Mouse (Mus musculus) kidney, embryonic 16.5 days (tissue): ENCODE data around the gene Gm20388. TPM values are rescaled to one million over a fixed set of nuclear protein-coding genes. Genes with fewer than 3 reads are reported as not detected.
A peak's percentile ranks its signal among the peaks of the same experiment; 100 is the strongest.

Experiments used
- ATAC-seq: fragments of 200-750 bp; cut with Nextera tagmentation; 2 replicates; pipeline ENCODE4 v1.8.0; 2017; ENCODE audit warnings: moderate TSS enrichment; ENCODE audit not compliant: low FRiP score, low TSS enrichment
- H3K27ac ChIP-seq: fragments of 300-500 bp; sonication (generic); 2 replicates; pipeline ENCODE4 v1.5.1; 2014; ENCODE audit warnings: low read length
- H3K27me3 ChIP-seq: fragments of 300-500 bp; sonication (generic); 2 replicates; pipeline ENCODE4 v1.6.1; 2014; ENCODE audit warnings: low read length, control low read depth, mixed read lengths; ENCODE audit not compliant: insufficient read depth
- H3K36me3 ChIP-seq: fragments of 300-500 bp; sonication (generic); 2 replicates; pipeline ENCODE4 v1.6.1; 2014; ENCODE audit warnings: low read length, control low read depth, mixed read lengths; ENCODE audit not compliant: insufficient read depth
- H3K4me1 ChIP-seq: fragments of 300-500 bp; sonication (generic); 2 replicates; pipeline ENCODE4 v1.6.1; 2014; ENCODE audit warnings: low read length, control low read depth, mixed read lengths; ENCODE audit not compliant: insufficient read depth
- H3K4me2 ChIP-seq: fragments of 300-500 bp; sonication (generic); replicated peaks from 2 replicates; pipeline ENCODE4 v1.6.1; 2014; ENCODE audit warnings: low read depth, low read length
- H3K4me3 ChIP-seq: fragments of 300-500 bp; sonication (generic); 2 replicates; pipeline ENCODE4 v1.5.1; 2014; ENCODE audit warnings: mild to moderate bottlenecking, low read length
- H3K9ac ChIP-seq: fragments of 300-500 bp; sonication (generic); replicated peaks from 2 replicates; pipeline ENCODE4 v1.6.1; 2014; ENCODE audit warnings: low read length
- H3K9me3 ChIP-seq: fragments of 300-500 bp; sonication (generic); 2 replicates; pipeline ENCODE4 v1.6.1; 2016; ENCODE audit warnings: low read length, control low read depth
- WGBS: fragments of 180-500 bp; shearing (Covaris S2); extraction: QIAGEN DNeasy Blood & Tissue Kit; methylation state at CpG from one replicate; pipeline ENCODE4 v1.1.7; 2014; 5-methylcytosine and 5-hydroxymethylcytosine counted together
- polyA plus RNA-seq: library from polyadenylated mRNA; unstranded; fragments of >200 nt; fragmentation: Nextera tagmentation; extraction: Ambion mirVana; gene quantifications from 2 replicates; pipeline ENCODE4 v1.2.1, GENCODE M21; 2015

Gm20388 gene
- polyA plus RNA-seq, 1 experiment from 2014 or later, result 7.7 TPM

DNA sequence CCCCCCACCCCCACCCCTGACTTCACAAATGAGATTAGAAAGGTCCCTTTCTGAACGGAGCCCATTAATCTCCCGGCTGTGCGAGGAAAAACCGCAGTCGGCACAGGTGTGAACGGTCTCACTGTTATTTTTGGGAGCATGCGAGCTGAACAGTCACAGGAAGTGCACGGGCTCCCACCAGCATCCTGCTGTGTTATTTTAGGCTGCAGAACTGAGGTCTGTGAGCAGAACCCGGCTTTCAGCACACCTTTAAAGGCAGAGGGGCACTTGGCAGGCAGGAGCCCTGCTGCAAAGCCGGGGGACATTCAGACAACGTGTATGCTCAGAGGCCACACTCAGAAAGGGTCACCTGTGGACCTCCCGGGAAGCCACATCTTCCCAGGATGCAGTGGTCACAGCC lies 1110.8 kb downstream of the Gm20388 start:
- H3K4me2 ChIP-seq, result no peak overlapping the region
- peaks cover 62% of the 10 kb centered on the region for H3K27me3 ChIP-seq
- H3K9ac ChIP-seq, result no peak overlapping the region
- WGBS, result 17% methylated on average over 12 of the region's 12 CpGs
- no peaks in the 10 kb centered on the region for H3K9me3 ChIP-seq
- no peak for ATAC-seq
- no peaks in the 10 kb centered on the region for H3K36me3 ChIP-seq
- no peak overlapping the region for H3K4me3 ChIP-seq
- no peak overlapping the region for H3K27ac ChIP-seq
- H3K4me1 ChIP-seq, result peaks cover 14% of the 10 kb centered on the region

DNA sequence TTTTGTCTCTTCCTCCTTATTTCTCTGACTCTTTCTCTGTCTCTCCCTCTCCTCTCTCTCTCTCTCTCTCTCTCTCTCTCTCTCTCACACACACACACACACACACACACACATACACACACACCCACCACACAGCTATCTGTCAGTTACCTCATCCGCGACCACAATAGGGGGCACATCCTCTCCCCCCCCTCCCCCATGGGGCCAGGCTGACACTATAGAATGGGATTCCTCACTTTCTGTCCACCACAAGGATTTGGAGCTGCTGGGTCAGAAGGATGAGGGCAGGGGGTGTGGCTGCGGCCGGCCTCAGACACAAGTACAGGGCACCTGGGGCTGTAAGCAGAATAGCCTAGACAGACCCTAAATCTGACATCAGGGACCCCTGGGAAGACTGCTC lies 1112.4 kb downstream of the Gm20388 start:
- H3K27me3 ChIP-seq, result peaks cover 59% of the 10 kb centered on the region
- H3K4me3 ChIP-seq, result no peak overlapping the region
- H3K4me2 ChIP-seq, result no peak overlapping the region
- H3K36me3 ChIP-seq, result no peaks in the 10 kb centered on the region
- no peak overlapping the region for H3K27ac ChIP-seq
- 85% methylated on average over 4 of the region's 4 CpGs for WGBS
- H3K9ac ChIP-seq, result no peak overlapping the region
- no peak for ATAC-seq
- H3K4me1 ChIP-seq, result peaks cover 19% of the 10 kb centered on the region
- no peaks in the 10 kb centered on the region for H3K9me3 ChIP-seq

DNA sequence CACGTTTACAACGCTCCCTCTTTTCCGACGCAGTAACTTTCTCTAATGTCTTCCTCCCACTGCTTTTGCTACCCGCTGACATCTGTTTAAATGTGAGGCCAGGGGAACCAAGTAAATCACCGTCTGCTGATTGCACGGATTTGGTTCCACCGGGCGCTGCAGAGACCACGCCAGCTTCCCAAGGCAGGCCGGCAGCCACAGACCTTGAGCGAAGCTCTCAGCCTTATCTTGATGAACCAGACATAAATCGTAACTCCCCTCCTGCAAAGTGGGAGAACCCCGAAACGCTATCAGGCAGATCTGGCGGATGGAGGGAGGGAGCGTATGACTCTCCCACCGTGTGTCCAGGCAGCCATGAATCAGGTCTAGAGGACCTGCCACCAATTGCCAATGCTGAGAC lies 1113.1 kb downstream of the Gm20388 start:
- H3K4me2 ChIP-seq, result no peak overlapping the region
- 0 out of 2 replicates have a peak, but pooled peaks have one; percentile 28 for ATAC-seq
- H3K9me3 ChIP-seq, result no peaks in the 10 kb centered on the region
- H3K27me3 ChIP-seq, result peaks cover 56% of the 10 kb centered on the region
- H3K9ac ChIP-seq, result no peak overlapping the region; the same call in 1 of the 2 replicates
- H3K27ac ChIP-seq, result no peak overlapping the region
- no peak overlapping the region for H3K4me3 ChIP-seq
- 5% methylated on average over 18 of the region's 18 CpGs for WGBS
- H3K4me1 ChIP-seq, result peaks cover 19% of the 10 kb centered on the region
- H3K36me3 ChIP-seq, result no peaks in the 10 kb centered on the region

DNA sequence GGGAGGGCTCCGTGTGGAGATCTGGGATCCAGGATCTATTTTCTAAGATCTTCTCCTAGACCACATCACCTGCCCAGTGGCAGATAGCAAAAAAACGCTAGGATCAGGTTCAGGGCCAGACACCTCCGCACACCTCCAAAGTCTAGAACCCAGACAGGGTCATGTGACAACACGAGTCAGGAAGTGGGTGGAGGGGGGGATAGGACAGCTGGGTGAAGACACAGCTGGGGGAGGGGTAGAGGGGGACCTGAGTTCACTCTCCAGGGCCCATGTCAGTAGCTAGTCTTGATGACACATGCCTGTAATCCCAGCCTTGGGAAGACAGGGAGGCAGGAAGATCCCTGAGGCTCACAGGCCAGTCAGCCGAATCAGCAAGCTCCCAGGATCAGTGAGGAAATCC lies 1114.8 kb downstream of the Gm20388 start:
- no peak overlapping the region for H3K4me3 ChIP-seq
- ATAC-seq, result no peak
- H3K9ac ChIP-seq, result no peak overlapping the region
- H3K4me2 ChIP-seq, result no peak overlapping the region
- H3K27me3 ChIP-seq, result peaks cover 59% of the 10 kb centered on the region
- H3K36me3 ChIP-seq, result no peaks in the 10 kb centered on the region
- H3K4me1 ChIP-seq, result peaks cover 19% of the 10 kb centered on the region
- H3K9me3 ChIP-seq, result no peaks in the 10 kb centered on the region
- 64% methylated on average over 5 of the region's 5 CpGs for WGBS
- no peak overlapping the region for H3K27ac ChIP-seq

DNA sequence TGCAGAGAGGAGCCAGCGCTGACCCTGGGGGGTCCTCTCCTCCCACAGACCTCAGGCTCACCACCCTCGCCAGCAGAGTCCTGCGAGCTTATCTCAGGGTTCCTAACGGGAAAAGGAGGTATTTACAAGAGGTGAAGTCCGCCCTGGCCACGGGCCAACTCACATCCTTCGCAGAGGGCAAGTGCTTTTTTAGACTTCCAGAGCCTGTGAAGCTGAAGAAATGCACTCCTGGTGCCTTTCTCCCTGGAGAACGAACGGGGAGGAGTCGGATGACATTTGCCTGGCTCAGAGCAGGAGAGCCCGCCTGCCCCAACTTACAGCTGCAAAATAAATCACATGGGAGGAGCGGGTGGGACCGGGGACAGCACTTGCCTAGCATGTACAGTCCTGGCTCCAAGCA lies 1117.1 kb downstream of the Gm20388 start:
- Histone ChIP-seq H3K4me1 (peaks cover 16% of the 10 kb centered on the region), H3K4me2 (no peak overlapping the region), H3K27ac (no peak overlapping the region), H3K27me3 (peaks cover 62% of the 10 kb centered on the region), H3K9me3 (no peaks in the 10 kb centered on the region), H3K4me3 (no peak overlapping the region), H3K36me3 (no peaks in the 10 kb centered on the region), H3K9ac (no peak overlapping the region)
- peak; percentile 60; the same call in 1 of the 2 replicates for ATAC-seq
- 9% methylated on average over 13 of the region's 13 CpGs for WGBS

DNA sequence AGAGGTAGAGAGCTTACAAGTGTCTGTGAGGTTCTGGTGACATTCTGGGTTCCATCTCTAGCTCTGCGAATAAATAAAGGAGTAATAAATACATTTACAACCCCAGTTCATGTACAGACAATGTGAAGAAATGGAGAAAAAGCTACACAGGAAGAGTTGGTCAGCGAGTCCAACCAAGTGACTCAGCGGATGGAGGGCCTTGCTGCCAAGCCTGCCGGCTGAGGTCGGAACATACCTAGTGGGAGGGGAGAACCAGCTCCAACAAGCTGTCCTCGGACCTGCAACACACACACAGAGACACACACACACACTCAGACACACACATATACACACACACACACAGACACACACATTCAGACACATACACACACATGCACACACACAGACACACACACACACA lies 1118.4 kb downstream of the Gm20388 start:
- H3K27me3 ChIP-seq, result peaks cover 57% of the 10 kb centered on the region
- peaks cover 8% of the 10 kb centered on the region for H3K4me1 ChIP-seq
- no peak overlapping the region for H3K27ac ChIP-seq
- WGBS, result 77% methylated on average over 6 of the region's 6 CpGs
- H3K36me3 ChIP-seq, result no peaks in the 10 kb centered on the region
- H3K9ac ChIP-seq, result no peak overlapping the region
- ATAC-seq, result no peak
- no peak overlapping the region for H3K4me3 ChIP-seq
- no peaks in the 10 kb centered on the region for H3K9me3 ChIP-seq
- no peak overlapping the region for H3K4me2 ChIP-seq

DNA sequence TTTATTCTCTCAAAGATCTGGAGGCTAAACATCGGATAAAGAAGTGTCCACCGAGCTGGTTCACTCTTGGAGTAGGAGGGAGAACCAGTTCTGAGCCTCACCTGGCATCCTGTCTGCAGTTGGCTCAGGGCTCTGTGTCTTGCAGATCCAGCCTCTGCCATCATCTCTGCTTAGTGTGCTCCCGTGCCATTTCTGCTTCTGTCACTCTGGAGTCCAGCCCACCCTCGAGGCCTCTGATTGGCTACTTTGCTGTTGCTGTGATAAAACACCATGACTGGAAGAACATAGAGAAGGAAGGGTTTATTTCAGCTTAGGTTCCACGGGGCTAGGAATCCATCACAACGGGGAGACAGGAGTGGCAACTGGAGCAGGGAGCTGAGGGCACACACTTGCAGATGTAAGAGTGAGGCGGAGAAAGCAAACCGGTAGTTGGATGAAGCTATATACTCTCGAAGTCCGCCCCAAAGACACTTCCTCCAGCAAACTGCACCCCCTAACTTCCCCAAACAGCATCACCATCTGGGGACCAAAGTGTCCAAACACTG lies 1119.9 kb downstream of the Gm20388 start:
- Histone ChIP-seq H3K36me3 (no peaks in the 10 kb centered on the region), H3K9ac (no peak overlapping the region), H3K9me3 (no peaks in the 10 kb centered on the region), H3K4me3 (no peak overlapping the region), H3K4me2 (no peak overlapping the region), H3K27ac (no peak overlapping the region), H3K4me1 (peaks cover 5% of the 10 kb centered on the region; the same call in 1 of the 2 replicates), H3K27me3 (peaks cover 58% of the 10 kb centered on the region)
- 66% methylated on average over 10 of the region's 10 CpGs for WGBS
- no peak for ATAC-seq

DNA sequence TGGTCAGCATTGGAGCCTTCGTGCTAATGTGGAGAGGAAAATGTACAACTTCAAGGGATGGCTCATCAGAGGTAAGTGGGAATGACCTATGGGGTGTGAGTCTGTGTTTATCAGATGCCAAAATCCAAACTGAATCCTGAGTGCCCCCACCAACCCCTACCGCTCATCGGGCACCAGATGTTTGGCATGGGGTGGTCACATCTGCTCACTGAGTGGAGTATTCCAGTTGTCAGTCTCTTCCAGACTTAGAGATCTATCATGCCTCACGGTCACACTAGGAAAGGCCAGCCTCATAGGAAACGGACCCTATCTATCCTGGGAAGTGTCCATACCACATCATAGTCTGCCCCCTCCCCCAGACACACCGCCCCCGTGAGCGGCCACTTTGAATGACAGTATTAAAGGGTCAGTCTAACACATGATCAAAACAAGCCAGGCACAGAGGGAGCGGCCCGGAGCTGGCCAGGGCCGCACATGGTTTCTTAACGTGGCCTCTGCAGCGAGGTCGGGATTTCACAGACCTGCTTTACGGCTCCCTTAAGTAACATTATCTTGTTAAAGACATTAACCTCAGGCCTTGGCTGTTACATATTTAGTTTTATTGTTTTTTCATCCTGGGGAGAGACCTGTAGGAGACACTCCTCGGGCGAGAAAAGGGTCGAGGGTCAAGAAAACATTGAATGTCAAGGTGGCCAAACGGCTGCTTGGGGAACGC lies 1122.8 kb downstream of the Gm20388 start:
- Histone ChIP-seq H3K9me3 (no peaks in the 10 kb centered on the region), H3K4me2 (no peak overlapping the region), H3K4me3 (no peak overlapping the region), H3K27me3 (peaks cover 55% of the 10 kb centered on the region), H3K4me1 (no peaks in the 10 kb centered on the region), H3K9ac (no peak overlapping the region), H3K36me3 (no peaks in the 10 kb centered on the region), H3K27ac (no peak overlapping the region)
- WGBS, result 30% methylated on average over 20 of the region's 20 CpGs
- peak; percentile 51; the same call in 1 of the 2 replicates for ATAC-seq

DNA sequence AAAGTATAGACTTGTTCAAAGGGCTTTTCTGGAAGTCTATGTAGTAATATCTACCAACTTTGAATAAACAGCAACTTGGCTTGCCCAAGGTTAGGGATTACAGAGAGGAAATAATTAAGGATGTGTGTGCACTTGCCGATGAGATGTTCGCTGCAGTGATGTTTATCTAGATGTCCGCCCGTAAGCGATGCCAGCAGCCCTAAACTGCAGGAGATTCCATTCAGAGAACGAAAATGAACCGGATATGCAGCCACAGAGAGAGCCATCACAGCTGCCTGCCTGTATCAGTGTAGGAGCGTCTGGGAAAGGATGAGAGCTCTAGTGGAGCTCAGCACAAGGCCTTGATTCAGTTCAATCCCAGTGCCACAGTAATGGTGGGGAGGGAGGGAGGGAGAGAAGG lies 1125.0 kb downstream of the Gm20388 start:
- no peaks in the 10 kb centered on the region for H3K36me3 ChIP-seq
- H3K9ac ChIP-seq, result no peak overlapping the region
- no peak overlapping the region for H3K27ac ChIP-seq
- ATAC-seq, result no peak
- peaks cover 62% of the 10 kb centered on the region for H3K27me3 ChIP-seq
- H3K9me3 ChIP-seq, result no peaks in the 10 kb centered on the region
- H3K4me1 ChIP-seq, result no peaks in the 10 kb centered on the region
- H3K4me3 ChIP-seq, result no peak overlapping the region
- no peak overlapping the region for H3K4me2 ChIP-seq
- WGBS, result 51% methylated on average over 8 of the region's 8 CpGs

DNA sequence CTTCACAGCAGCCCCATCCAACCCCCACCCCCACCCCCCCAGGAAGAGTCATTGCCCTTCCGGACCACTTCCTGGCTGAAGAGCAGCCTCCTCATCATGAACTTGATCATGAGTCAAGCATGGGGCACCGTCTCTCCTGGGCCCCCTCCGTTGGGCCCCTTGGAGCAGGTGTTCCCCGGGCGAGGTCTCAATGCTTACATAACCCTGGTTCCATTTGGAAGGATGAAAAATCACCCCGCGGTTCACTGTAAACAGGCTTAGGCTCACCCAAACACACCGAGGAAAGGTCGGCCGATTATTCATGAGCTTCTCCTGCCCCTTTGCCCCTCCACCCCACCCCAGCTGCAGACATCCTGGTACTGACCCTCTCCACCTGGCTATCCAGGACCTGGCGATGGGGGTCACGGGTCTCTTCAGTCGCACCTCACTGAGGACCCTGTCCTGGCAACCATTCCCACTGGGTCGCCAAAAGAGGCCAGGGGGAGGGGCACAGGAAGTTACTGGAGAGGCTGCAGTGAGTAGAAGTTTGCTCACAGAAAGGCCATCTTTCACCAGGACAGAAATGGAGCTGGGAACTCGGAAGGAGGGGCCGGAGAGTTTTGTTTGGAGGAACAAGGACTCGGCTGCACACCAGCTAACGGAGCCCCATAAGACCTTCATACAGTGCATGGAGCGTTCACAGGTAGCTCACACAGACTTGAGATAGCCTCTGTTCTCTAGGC lies 1133.2 kb downstream of the Gm20388 start:
- Histone ChIP-seq H3K9ac (0 out of 2 replicates have a peak overlapping the region, but pooled peaks have one; percentile 38), H3K4me3 (no peak overlapping the region), H3K4me2 (peak overlapping the region; percentile 31; the same call in 1 of the 2 replicates), H3K9me3 (peaks cover 5% of the 10 kb centered on the region; the same call in 1 of the 2 replicates), H3K27ac (no peak overlapping the region), H3K36me3 (no peaks in the 10 kb centered on the region), H3K4me1 (peaks cover 11% of the 10 kb centered on the region), H3K27me3 (peaks cover 17% of the 10 kb centered on the region)
- WGBS, result 21% methylated on average over 19 of the region's 19 CpGs
- ATAC-seq, result no peak
